8 mouse cellular contexts compared by ENCODE assay signal in genomic region chr15:80090741-80091120, GRCm38 (mm10). TPM values are rescaled to one million over a fixed set of nuclear protein-coding genes. Genes with fewer than 3 reads are reported as not detected.
DNase-seq lines count a peak whose midpoint lies in the region; ATAC-seq and TF ChIP-seq lines count a peak whose summit lies in the region.

No protein-coding gene starts in this region.

- no peak for TF ChIP-seq EP300 in heart, adult 2 months (IDR thresholded peaks at IDR 0.05; ENCODE audit: insufficient read depth, low read depth, low read length)

- 3% methylated on average over 17 of the region's 17 CpGs for WGBS in heart, adult 2 months
- WGBS in embryonic facial prominence, embryonic 12.5 days: 2% methylated on average over 17 of the region's 17 CpGs
- WGBS in limb, embryonic 10.5 days: 4% methylated on average over 17 of the region's 17 CpGs
- 2% methylated on average over 17 of the region's 17 CpGs for WGBS in neural tube, embryonic 12.5 days

- no peak for TF ChIP-seq CTCF in heart, adult 2 months (IDR thresholded peaks at IDR 0.05)
- TF ChIP-seq CTCF in E14TG2a.4 (conservative IDR thresholded peaks at IDR 0.05; ENCODE audit: low read length): no peak

- no peak for DNase-seq in heart, adult 2 months
- no peak for DNase-seq in heart, postnatal 4 days
- peak; percentile 51 for DNase-seq in limb, embryonic 10.5 days (ENCODE audit: low spot score)
- no peak for DNase-seq in frontal cortex, adult 2 months (ENCODE audit: extremely low spot score in 1 of 2, low spot score in 1 of 2)
- DNase-seq in ovary, adult 18-20 months (ENCODE audit: low spot score): no peak

- no peaks in the 10 kb centered on the region; the same call in 1 of the 2 replicates for H3K79me2 ChIP-seq in heart, adult 2 months (replicated peaks; ENCODE audit: control insufficient read depth, insufficient read depth, low read length)

- H3K4me3 ChIP-seq in heart, adult 2 months: peak overlapping the region; percentile 62
- H3K4me3 ChIP-seq in E14TG2a.4 (replicated peaks; ENCODE audit: low read length): peak overlapping the region; percentile 89
- peak overlapping the region; percentile 59 for H3K4me3 ChIP-seq in embryonic facial prominence, embryonic 12.5 days
- peak overlapping the region; percentile 71 for H3K4me3 ChIP-seq in limb, embryonic 10.5 days
- peak overlapping the region; percentile 71 for H3K4me3 ChIP-seq in neural tube, embryonic 12.5 days

- 0 out of 2 replicates have a peak, but pooled peaks cover 3% of the 10 kb centered on the region for H3K27me3 ChIP-seq in heart, adult 2 months (ENCODE audit: control insufficient read depth, insufficient read depth, low read length)
- H3K27me3 ChIP-seq in E14TG2a.4 (ENCODE audit: insufficient read depth, low read length): peaks cover 12% of the 10 kb centered on the region
- H3K27me3 ChIP-seq in embryonic facial prominence, embryonic 12.5 days: peaks cover 54% of the 10 kb centered on the region
- H3K27me3 ChIP-seq in limb, embryonic 10.5 days (ENCODE audit: low read depth, poor library complexity, severe bottlenecking): peaks cover 61% of the 10 kb centered on the region
- peaks cover 24% of the 10 kb centered on the region for H3K27me3 ChIP-seq in neural tube, embryonic 12.5 days (replicated peaks)

- H3K9ac ChIP-seq in heart, adult 2 months (ENCODE audit: low read depth, low read length): peak overlapping the region; percentile 65
- H3K9ac ChIP-seq in embryonic facial prominence, embryonic 12.5 days: peak overlapping the region; percentile 57
- H3K9ac ChIP-seq in neural tube, embryonic 12.5 days: peak overlapping the region; percentile 78

- TF ChIP-seq POLR2A in heart, adult 2 months (IDR thresholded peaks at IDR 0.05; ENCODE audit: insufficient read depth, low read depth, low read length): no peak

- ATAC-seq in embryonic facial prominence, embryonic 12.5 days (ENCODE audit: insufficient number of reproducible peaks, insufficient read depth, low FRiP score, low TSS enrichment): no peak
- ATAC-seq in neural tube, embryonic 12.5 days (ENCODE audit: low FRiP score, low read depth): no peak

- no peaks in the 10 kb centered on the region for H3K4me1 ChIP-seq in heart, adult 2 months (ENCODE audit: control insufficient read depth, insufficient read depth, low read length)
- peaks cover 61% of the 10 kb centered on the region for H3K4me1 ChIP-seq in E14TG2a.4 (replicated peaks; ENCODE audit: low read depth, low read length)
- peaks cover 4% of the 10 kb centered on the region; the same call in 1 of the 2 replicates for H3K4me1 ChIP-seq in embryonic facial prominence, embryonic 12.5 days
- peaks cover 24% of the 10 kb centered on the region for H3K4me1 ChIP-seq in limb, embryonic 10.5 days
- peaks cover 17% of the 10 kb centered on the region; the same call in 1 of the 2 replicates for H3K4me1 ChIP-seq in neural tube, embryonic 12.5 days

- H3K27ac ChIP-seq in heart, adult 2 months: peak overlapping the region; percentile 75
- H3K27ac ChIP-seq in embryonic facial prominence, embryonic 12.5 days: no peak overlapping the region
- peak overlapping the region; percentile 48; the same call in 1 of the 2 replicates for H3K27ac ChIP-seq in limb, embryonic 10.5 days
- no peak overlapping the region for H3K27ac ChIP-seq in neural tube, embryonic 12.5 days

- no peaks in the 10 kb centered on the region for H3K36me3 ChIP-seq in heart, adult 2 months (ENCODE audit: control insufficient read depth, insufficient read depth, low read length)
- no peaks in the 10 kb centered on the region for H3K36me3 ChIP-seq in E14TG2a.4 (ENCODE audit: insufficient read depth, low read length)
- H3K36me3 ChIP-seq in embryonic facial prominence, embryonic 12.5 days: no peaks in the 10 kb centered on the region
- no peaks in the 10 kb centered on the region for H3K36me3 ChIP-seq in limb, embryonic 10.5 days
- no peaks in the 10 kb centered on the region for H3K36me3 ChIP-seq in neural tube, embryonic 12.5 days

- peaks cover 4% of the 10 kb centered on the region for H3K9me3 ChIP-seq in E14TG2a.4 (ENCODE audit: low read length)
- no peaks in the 10 kb centered on the region for H3K9me3 ChIP-seq in embryonic facial prominence, embryonic 12.5 days
- H3K9me3 ChIP-seq in limb, embryonic 10.5 days (replicated peaks): no peaks in the 10 kb centered on the region
- H3K9me3 ChIP-seq in neural tube, embryonic 12.5 days: no peaks in the 10 kb centered on the region

- peak overlapping the region; percentile 87 for H3K4me2 ChIP-seq in embryonic facial prominence, embryonic 12.5 days (replicated peaks)
- peak overlapping the region; percentile 93 for H3K4me2 ChIP-seq in neural tube, embryonic 12.5 days (replicated peaks)

- intact Hi-C loops in heart, adult 2 months (cut with DNase I): loop anchor here (2.0 kb wide), 1 partner anchor 614 kb away; no protein-coding TSS in a partner anchor

RNA-seq across cellular contexts. Expression of gene Syngr1, which starts 0.4 kb away (rescaled TPM):
- total RNA-seq in heart, adult 2 months (2021): 10 to 100 TPM; 69.6 to 95.0 TPM
- 247 and 250 TPM in 2 replicates for polyA plus RNA-seq in heart, adult 2 months (2012; rRNA removed)
- total RNA-seq in heart, postnatal 4 days (2021): 10 to 100 TPM; 73.4 to 86.0 TPM
- 6.4 and 8.1 TPM in 2 replicates for polyA plus RNA-seq in embryonic facial prominence, embryonic 12.5 days (2016; fragmentation: Nextera tagmentation; extraction: Ambion mirVana)
- polyA plus RNA-seq in limb, embryonic 10.5 days (2016; fragmentation: Nextera tagmentation; extraction: Ambion mirVana): 1.4 and 3.2 TPM in 2 replicates
- polyA plus RNA-seq in neural tube, embryonic 12.5 days (2016; fragmentation: Nextera tagmentation; extraction: Ambion mirVana): 15.8 and 19.6 TPM in 2 replicates
- polyA plus RNA-seq in frontal cortex, adult 2 months (2012; rRNA removed): 288 and 302 TPM in 2 replicates

RNA-seq across cellular contexts. Expression of gene Rpl3, which starts 0.9 kb away (rescaled TPM):
- 100 to 1,000 TPM; 137 to 150 TPM for total RNA-seq in heart, adult 2 months (2021)
- polyA plus RNA-seq in heart, adult 2 months (2012; rRNA removed): 201 and 230 TPM in 2 replicates
- total RNA-seq in heart, postnatal 4 days (2021): 100 to 1,000 TPM; 591 to 607 TPM
- polyA plus RNA-seq in embryonic facial prominence, embryonic 12.5 days (2016; fragmentation: Nextera tagmentation; extraction: Ambion mirVana): 944 and 1,004 TPM in 2 replicates
- polyA plus RNA-seq in limb, embryonic 10.5 days (2016; fragmentation: Nextera tagmentation; extraction: Ambion mirVana): 1,077 and 1,189 TPM in 2 replicates
- polyA plus RNA-seq in neural tube, embryonic 12.5 days (2016; fragmentation: Nextera tagmentation; extraction: Ambion mirVana): 652 and 670 TPM in 2 replicates
- 629 and 778 TPM in 2 replicates for polyA plus RNA-seq in frontal cortex, adult 2 months (2012; rRNA removed)

RNA-seq across cellular contexts. Expression of gene Tab1, which starts 42.2 kb away (rescaled TPM):
- 10 to 100 TPM; 17.8 to 24.5 TPM for total RNA-seq in heart, adult 2 months (2021)
- polyA plus RNA-seq in heart, adult 2 months (2012; rRNA removed): 24.1 and 29.3 TPM in 2 replicates
- total RNA-seq in heart, postnatal 4 days (2021): 10 to 100 TPM; 36.5 to 37.0 TPM
- 47.5 and 48.5 TPM in 2 replicates for polyA plus RNA-seq in embryonic facial prominence, embryonic 12.5 days (2016; fragmentation: Nextera tagmentation; extraction: Ambion mirVana)
- 41.8 and 52.4 TPM in 2 replicates for polyA plus RNA-seq in limb, embryonic 10.5 days (2016; fragmentation: Nextera tagmentation; extraction: Ambion mirVana)
- 41.6 and 42.4 TPM in 2 replicates for polyA plus RNA-seq in neural tube, embryonic 12.5 days (2016; fragmentation: Nextera tagmentation; extraction: Ambion mirVana)
- polyA plus RNA-seq in frontal cortex, adult 2 months (2012; rRNA removed): 37.9 and 41.4 TPM in 2 replicates

Comparison
In these comparisons a context has a peak if more than half of its experiments do, and no peak if none do; other contexts are left out.
1. H3K27ac ChIP-seq: peak in heart, adult 2 months (single experiment) and limb, embryonic 10.5 days (single experiment); none in embryonic facial prominence, embryonic 12.5 days (single experiment) and neural tube, embryonic 12.5 days (single experiment).
2. RNA of gene Syngr1, which starts 0.4 kb away (polyA plus RNA-seq): 288 to 302 TPM in frontal cortex, adult 2 months and 247 to 250 TPM in heart, adult 2 months; 15.8 to 19.6 TPM in neural tube, embryonic 12.5 days, 6.4 to 8.1 TPM in embryonic facial prominence, embryonic 12.5 days and 1.4 to 3.2 TPM in limb, embryonic 10.5 days; every median in the first group is over 10 times any median in the second.
3. Peak in every context shown above with its lines, with median percentiles within 50 percentile points of each other: H3K4me3 ChIP-seq and H3K9ac ChIP-seq.